Mouse (Mus musculus) erythroblast, embryonic 14.5 days (primary cell): ENCODE results near the gene Tbl2.

Source experiments
- GATA1 ChIP-seq: IDR thresholded peaks from 2 replicates; pipeline ENCODE4 v1.6.1; 2012; ENCODE audit warnings: low read length, inconsistent platforms, mixed read lengths
- TAL1 ChIP-seq: IDR thresholded peaks from 3 replicates; pipeline ENCODE4 v1.6.1; 2012; ENCODE audit warnings: low read length, inconsistent platforms, mixed read lengths

- TF ChIP-seq GATA1: no peak
- no peak for TF ChIP-seq TAL1
These were observed 30.2 kb downstream of the Tbl2 start for GRCm38 (mm10) chr5:135179616-135180015.
